Mouse (Mus musculus) c-Kit-negative CD71-positive TER-119-positive erythroid progenitor cells, embryonic 14.5 days (primary cell): ENCODE data around the gene AW549877.

Experiments used
- DNase-seq: peaks from one replicate; pipeline ENCODE4 v3.0.0-alpha.2; 2013; ENCODE audit warnings: low read depth, low spot score

Gene AW549877

GRCm38 (mm10) chr15:3984876-3985275 lies 10.7 kb downstream of the AW549877 start:
- no peak for DNase-seq

DNA sequence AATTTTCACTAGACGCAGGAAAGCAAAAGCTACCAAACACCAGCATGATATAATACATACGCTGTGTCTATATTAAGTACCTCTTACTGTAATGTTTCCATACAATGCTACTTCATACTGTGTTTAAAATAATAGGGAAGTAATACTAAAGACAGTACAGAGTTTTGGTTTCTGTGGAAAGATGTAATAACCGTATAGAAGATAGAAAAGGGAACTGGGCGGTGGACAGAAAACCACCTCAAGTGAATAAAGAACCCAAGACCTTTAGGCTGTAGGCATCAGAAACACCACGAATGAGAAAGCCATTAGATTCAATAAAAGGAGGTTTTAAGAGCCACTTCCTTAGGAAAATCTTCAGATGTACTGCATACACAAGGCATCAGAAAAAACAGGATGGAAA lies 12.8 kb downstream of the AW549877 start:
- no peak for DNase-seq

GRCm38 (mm10) chr15:3979871-3980270 lies 15.7 kb downstream of the AW549877 start:
- DNase-seq = no peak

DNA sequence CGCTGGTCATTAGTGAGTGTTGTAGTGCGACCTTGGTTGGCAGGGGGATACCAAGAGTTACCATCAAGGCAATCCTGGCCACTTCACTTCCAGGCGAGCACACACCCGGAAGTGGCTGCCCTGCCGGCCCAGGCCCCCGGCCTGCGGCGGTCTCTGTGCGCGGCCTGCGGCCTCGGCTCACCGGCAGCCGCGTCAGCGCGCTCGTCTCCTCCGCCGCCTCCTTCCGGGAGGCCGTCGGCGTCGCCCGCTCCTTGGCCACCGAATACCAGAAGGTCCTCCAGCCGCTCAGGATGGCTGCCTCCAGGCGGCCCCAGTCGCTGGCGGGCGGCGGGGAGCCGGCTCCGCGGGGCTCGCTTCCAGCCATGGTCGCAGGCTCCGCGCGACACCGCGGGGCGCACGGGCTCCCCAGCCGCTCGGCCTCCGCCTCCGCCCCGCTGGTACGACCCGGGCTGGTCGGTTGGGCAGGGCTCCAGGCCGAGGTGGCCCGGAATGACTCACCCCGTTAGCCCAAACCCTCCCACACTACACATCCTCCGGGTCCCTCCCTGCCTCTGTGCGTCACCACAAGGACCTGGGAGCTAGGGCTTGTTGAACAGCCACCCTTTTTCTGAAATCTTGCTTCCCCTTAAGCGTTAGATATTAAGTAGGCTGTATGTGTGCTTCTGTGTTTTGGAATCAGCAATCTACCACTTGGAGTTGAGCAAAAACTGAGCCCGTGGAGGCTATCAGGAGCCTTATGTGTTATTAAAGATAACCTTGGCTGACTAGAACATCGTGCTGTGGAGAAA lies 16.3 kb downstream of the AW549877 start, which contains the start of gene Fbxo4:
Gene Fbxo4, minus strand, starts transcription at position 513 of the 788 bp plus-strand sequence.
- DNase-seq = no peak

DNA sequence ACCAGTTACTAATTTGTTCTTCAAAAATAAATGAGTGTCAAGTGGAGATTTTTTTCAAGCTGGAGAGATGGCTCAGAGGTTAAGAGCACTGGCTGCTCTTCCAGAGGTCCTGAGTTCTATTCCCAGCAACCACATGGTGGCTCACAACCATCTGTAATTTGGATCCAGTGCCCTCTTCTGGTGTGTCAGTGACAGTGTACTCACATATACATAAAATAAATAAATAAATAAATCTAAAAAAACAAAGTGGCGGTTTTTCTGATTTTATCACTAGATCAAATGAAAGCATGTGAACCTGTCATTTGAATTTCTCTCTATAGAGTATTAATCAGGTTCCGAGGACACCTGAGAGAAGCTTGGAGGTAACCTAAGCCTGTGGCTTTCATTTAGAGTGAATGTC lies 17.3 kb downstream of the AW549877 start:
- no peak for DNase-seq

DNA sequence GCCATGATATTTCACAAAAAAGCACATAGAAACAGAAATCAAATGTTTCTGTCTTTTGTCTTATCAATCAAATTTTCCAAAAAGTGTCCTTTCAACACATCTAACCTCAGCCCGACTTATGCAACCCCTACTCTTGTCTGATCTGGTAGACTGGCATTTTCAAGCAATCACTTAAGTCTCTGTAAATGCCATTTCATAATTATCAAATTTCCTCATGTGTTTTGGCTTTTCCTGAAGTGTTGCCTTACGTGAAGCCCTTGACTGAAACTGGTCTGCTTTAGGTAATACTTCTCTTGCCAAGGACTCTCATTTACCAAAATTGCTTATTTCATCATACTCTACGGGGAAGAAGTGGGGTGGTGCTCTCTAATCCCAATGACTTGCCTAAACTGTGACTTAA lies 22.2 kb downstream of the AW549877 start:
- DNase-seq = no peak

- DNase-seq = no peak
Measured at GRCm38 (mm10) chr15:3970193-3970592, 25.4 kb downstream of the AW549877 start.

DNA sequence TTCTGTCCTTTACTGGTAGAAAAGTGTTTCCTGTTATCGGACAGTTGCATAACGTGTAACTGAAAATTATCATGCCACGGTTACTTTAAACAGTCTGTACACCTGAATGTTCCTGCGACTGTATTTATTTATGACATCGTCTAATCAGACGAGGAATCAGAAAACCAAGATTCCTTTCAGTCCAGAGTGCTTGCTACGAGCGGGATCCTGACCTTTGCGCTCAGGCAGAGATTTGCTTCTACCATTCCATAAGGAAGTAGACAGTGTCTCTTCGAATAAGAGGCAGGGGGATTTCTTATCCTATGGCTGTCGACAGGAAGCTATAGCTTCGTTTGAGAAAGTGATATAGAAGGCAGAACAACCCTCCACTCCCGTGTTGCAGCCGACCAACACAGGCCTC lies 25.8 kb downstream of the AW549877 start:
- DNase-seq = no peak

GRCm38 (mm10) chr15:3962251-3962650 lies 33.3 kb downstream of the AW549877 start:
- no peak for DNase-seq

GRCm38 (mm10) chr15:3960094-3960493 lies 35.5 kb downstream of the AW549877 start:
- DNase-seq = no peak

DNA sequence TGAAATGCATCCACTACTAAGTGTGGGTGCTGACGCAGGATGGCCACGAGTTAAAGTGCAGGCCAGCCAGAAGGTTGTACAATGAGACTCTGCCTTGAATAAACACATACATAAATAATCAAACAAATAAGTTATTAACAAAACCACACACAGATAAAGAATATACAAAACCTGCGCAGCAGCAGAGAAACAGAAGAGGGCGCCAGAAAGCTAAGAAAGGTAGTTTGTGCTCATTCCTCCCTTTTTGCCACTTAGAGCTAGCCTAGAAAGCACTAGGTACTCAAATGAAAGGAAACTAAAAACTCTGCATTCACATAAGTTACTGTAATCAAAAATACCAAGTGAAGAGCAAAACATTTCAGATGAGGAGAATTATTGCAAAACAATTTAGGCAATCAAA lies 37.6 kb downstream of the AW549877 start:
- DNase-seq = no peak

DNA sequence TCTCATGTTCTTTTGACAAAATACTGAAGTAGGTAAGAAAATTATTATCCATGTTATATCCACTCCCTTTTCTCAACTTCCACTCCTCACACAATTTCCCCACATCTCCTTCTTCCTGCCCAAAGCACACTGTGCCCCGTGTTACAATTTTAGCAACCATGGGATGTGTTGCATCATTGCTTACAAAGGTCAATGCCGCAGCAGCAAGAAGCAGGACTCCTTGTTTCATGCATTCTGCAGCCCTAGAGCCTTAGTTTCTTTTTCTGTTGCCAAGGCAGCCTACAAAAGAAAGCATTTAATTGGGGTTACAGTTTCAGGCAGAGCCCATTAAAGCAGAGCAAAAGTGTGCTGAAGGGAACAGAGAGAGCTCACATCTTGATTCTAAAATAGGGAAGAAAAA lies 40.6 kb downstream of the AW549877 start:
- no peak for DNase-seq

- DNase-seq = no peak
Measured at GRCm38 (mm10) chr15:3938132-3938531, 57.4 kb downstream of the AW549877 start.

DNA sequence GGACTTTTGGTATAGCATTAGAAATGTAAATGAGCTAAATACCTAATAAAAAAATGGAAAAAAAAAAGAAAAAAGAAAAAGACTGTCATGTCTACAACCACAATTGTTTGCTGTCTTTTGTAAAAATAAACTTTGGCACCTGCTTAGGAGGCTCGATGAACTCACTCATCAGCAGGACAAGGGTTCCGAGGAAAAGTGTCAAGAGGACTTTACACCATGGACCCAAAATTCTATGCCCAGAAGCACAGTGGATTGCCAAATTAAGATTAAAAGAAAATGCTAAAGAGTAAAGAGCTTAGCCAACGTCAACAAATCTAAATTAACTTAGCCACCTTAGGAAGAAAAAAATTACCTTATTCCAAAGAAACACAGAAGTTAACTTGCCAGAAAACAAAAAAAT lies 59.5 kb downstream of the AW549877 start:
- no peak for DNase-seq

DNA sequence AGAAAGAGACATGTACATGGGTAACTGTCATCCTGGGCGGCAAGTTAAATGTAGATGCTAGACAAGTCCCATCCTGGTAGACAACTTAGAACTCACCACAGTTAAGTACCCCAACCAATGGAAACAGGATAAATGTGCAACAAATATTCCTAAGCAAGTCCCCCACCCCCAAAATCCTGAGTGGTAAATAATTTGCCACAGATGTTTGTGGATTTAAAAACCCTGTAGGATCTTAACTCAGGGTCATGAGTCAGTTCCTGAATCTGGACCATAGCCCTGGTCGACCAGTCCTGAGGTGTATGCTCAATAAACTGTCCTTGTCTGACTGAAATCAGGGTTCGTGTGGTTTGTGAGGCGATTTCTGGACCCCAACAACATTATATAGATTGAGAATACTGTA lies 62.1 kb downstream of the AW549877 start:
- no peak for DNase-seq
